Mouse (Mus musculus): Measurements from ENCODE around the gene Zc3h12a. TPM values are rescaled to one million over a fixed set of nuclear protein-coding genes. Genes with fewer than 3 reads are reported as not detected.

The Zc3h12a gene
- polyA plus RNA-seq, 1 experiment from 2014 or later: 1.3 TPM

GRCm38 (mm10) chr4:125115710-125116089 is 11.9 kb downstream of the Zc3h12a start:
- ATAC-seq (replicated peaks; ENCODE audit: low FRiP score) (no peak), DNase-seq (ENCODE audit: low spot score) (no peak)
- Histone ChIP-seq H3K9ac (ENCODE audit: low read depth, low read length) (no peak overlapping the region), H3K27me3 (replicated peaks; ENCODE audit: control insufficient read depth, insufficient read depth, low read length) (no peaks in the 10 kb centered on the region), H3K4me2 (no peak overlapping the region), H3K27ac (ENCODE audit: low read depth, low read length) (0 out of 2 replicates have a peak overlapping the region, but pooled peaks have one; percentile 15), H3K4me1 (replicated peaks; ENCODE audit: control insufficient read depth, insufficient read depth, low read length) (peaks cover 36% of the 10 kb centered on the region), H3K9me3 (ENCODE audit: control insufficient read depth, low read length) (no peaks in the 10 kb centered on the region), H3K4me3 (ENCODE audit: low read depth, low read length) (no peak overlapping the region), H3K36me3 (ENCODE audit: control insufficient read depth, insufficient read depth, low read length) (peaks cover under 1% of the 10 kb centered on the region; the same call in 1 of the 2 replicates)
- WGBS: 56% methylated on average over 6 of the region's 6 CpGs

- no peaks in the 10 kb centered on the region for H3K9me3 ChIP-seq (ENCODE audit: control insufficient read depth, low read length)
- no peaks in the 10 kb centered on the region; the same call in 1 of the 2 replicates for H3K36me3 ChIP-seq (ENCODE audit: control insufficient read depth, insufficient read depth, low read length)
- no peak for DNase-seq (ENCODE audit: low spot score)
- no peaks in the 10 kb centered on the region for H3K27me3 ChIP-seq (replicated peaks; ENCODE audit: control insufficient read depth, insufficient read depth, low read length)
- no peak overlapping the region for H3K4me2 ChIP-seq
- H3K4me3 ChIP-seq (ENCODE audit: low read depth, low read length): no peak overlapping the region
- H3K4me1 ChIP-seq (replicated peaks; ENCODE audit: control insufficient read depth, insufficient read depth, low read length): peaks cover 36% of the 10 kb centered on the region
- H3K27ac ChIP-seq (ENCODE audit: low read depth, low read length): no peak overlapping the region
- ATAC-seq (replicated peaks; ENCODE audit: low FRiP score): no peak
- WGBS: 69% methylated on average over 4 of the region's 4 CpGs
- H3K9ac ChIP-seq (ENCODE audit: low read depth, low read length): no peak overlapping the region
These were observed 12.6 kb downstream of the Zc3h12a start for GRCm38 (mm10) chr4:125115081-125115480.

DNA sequence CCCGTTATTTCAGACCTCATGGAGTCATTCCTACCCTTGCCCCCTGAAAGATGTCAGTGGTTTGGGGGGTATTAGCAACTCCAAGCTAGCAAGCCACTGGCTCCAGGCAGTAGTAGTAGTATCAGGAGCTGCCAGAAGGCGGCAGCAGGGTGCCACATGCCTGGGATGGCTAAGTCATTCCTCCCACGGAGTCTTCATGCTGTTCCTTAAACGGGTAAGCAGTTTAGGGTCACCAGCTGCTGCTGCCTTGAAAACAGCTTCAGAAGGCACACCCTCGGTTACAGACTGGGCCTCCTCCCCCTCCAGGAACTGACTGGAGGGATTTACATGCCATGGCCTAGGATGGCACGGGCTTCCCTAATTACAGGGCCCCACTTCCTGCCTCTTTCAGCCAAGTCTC is 13.0 kb downstream of the Zc3h12a start:
- H3K4me2 ChIP-seq: no peak overlapping the region
- no peak overlapping the region for H3K27ac ChIP-seq (ENCODE audit: low read depth, low read length)
- DNase-seq (ENCODE audit: low spot score) (peak; percentile 68), ATAC-seq (replicated peaks; ENCODE audit: low FRiP score) (peak; percentile 40)
- H3K4me3 ChIP-seq (ENCODE audit: low read depth, low read length): no peak overlapping the region
- H3K9ac ChIP-seq (ENCODE audit: low read depth, low read length): no peak overlapping the region
- H3K4me1 ChIP-seq (replicated peaks; ENCODE audit: control insufficient read depth, insufficient read depth, low read length): peaks cover 36% of the 10 kb centered on the region
- no peaks in the 10 kb centered on the region; the same call in 1 of the 2 replicates for H3K36me3 ChIP-seq (ENCODE audit: control insufficient read depth, insufficient read depth, low read length)
- H3K27me3 ChIP-seq (replicated peaks; ENCODE audit: control insufficient read depth, insufficient read depth, low read length): no peaks in the 10 kb centered on the region
- 7% methylated on average over 6 of the region's 6 CpGs for WGBS
- no peaks in the 10 kb centered on the region for H3K9me3 ChIP-seq (ENCODE audit: control insufficient read depth, low read length)

GRCm38 (mm10) chr4:125105354-125105753 is 22.3 kb downstream of the Zc3h12a start:
- Histone ChIP-seq H3K4me3 (ENCODE audit: low read depth, low read length) (no peak overlapping the region), H3K36me3 (ENCODE audit: control insufficient read depth, insufficient read depth, low read length) (peaks cover 10% of the 10 kb centered on the region; the same call in 1 of the 2 replicates), H3K27me3 (replicated peaks; ENCODE audit: control insufficient read depth, insufficient read depth, low read length) (no peaks in the 10 kb centered on the region), H3K9me3 (ENCODE audit: control insufficient read depth, low read length) (no peaks in the 10 kb centered on the region), H3K27ac (ENCODE audit: low read depth, low read length) (no peak overlapping the region), H3K4me2 (no peak overlapping the region), H3K9ac (ENCODE audit: low read depth, low read length) (no peak overlapping the region), H3K4me1 (replicated peaks; ENCODE audit: control insufficient read depth, insufficient read depth, low read length) (no peaks in the 10 kb centered on the region)
- DNase-seq (ENCODE audit: low spot score) (no peak), ATAC-seq (replicated peaks; ENCODE audit: low FRiP score) (no peak)
- 89% methylated on average over 9 of the region's 9 CpGs for WGBS

DNA sequence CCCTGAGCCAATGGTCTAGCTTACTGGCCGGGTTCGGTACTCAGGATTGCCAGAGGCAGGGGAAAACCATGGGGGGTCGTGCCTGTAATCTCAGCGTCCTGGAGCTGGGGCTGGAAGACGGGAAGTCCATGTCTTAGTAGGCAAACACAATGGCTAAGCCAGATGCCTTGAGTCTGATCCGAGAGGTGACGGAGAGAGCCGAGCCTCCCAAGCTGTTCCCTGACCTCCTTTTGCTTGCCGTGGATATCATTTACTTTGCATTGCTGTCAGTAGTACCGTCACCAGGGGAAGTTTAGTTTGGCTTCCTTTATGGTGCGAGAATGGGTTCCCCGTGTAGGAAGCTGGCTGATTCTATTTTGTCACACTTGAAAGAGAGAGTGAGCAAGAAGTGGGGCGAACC is 26.3 kb downstream of the Zc3h12a start:
- no peaks in the 10 kb centered on the region for H3K9me3 ChIP-seq (ENCODE audit: control insufficient read depth, low read length)
- no peak for DNase-seq (ENCODE audit: low spot score)
- no peak overlapping the region for H3K4me2 ChIP-seq
- no peak overlapping the region for H3K9ac ChIP-seq (ENCODE audit: low read depth, low read length)
- no peak overlapping the region for H3K4me3 ChIP-seq (ENCODE audit: low read depth, low read length)
- 83% methylated on average over 13 of the region's 13 CpGs for WGBS
- no peak overlapping the region for H3K27ac ChIP-seq (ENCODE audit: low read depth, low read length)
- H3K27me3 ChIP-seq (replicated peaks; ENCODE audit: control insufficient read depth, insufficient read depth, low read length): no peaks in the 10 kb centered on the region
- ATAC-seq (replicated peaks; ENCODE audit: low FRiP score): no peak
- H3K4me1 ChIP-seq (replicated peaks; ENCODE audit: control insufficient read depth, insufficient read depth, low read length): no peaks in the 10 kb centered on the region
- peaks cover 10% of the 10 kb centered on the region; the same call in 1 of the 2 replicates for H3K36me3 ChIP-seq (ENCODE audit: control insufficient read depth, insufficient read depth, low read length)

DNA sequence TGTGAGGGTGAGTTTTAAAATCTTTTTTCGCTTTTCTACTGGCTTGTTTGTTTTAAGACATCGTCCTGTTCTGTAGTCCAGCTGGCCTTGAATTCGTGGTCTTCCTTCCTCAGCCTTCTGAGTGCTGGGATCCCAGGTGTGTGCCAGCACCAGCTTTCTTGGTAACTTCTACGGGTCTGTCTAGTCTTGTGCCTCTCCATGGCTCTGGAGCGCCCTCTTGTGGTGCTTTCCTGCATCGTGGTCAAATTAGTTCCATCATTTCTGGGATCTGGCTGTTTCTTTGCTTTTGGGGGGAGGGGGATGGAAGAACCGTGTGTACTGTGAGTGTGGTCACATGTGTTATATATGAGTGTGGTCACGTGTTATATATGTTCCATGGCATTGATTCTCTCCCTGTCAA is 28.2 kb downstream of the Zc3h12a start:
- H3K27ac ChIP-seq (ENCODE audit: low read depth, low read length): no peak overlapping the region
- no peak overlapping the region for H3K9ac ChIP-seq (ENCODE audit: low read depth, low read length)
- no peak overlapping the region for H3K4me3 ChIP-seq (ENCODE audit: low read depth, low read length)
- H3K9me3 ChIP-seq (ENCODE audit: control insufficient read depth, low read length): no peaks in the 10 kb centered on the region
- no peaks in the 10 kb centered on the region for H3K4me1 ChIP-seq (replicated peaks; ENCODE audit: control insufficient read depth, insufficient read depth, low read length)
- 8% methylated on average over 8 of the region's 8 CpGs for WGBS
- DNase-seq (ENCODE audit: low spot score): peak; percentile 77
- H3K36me3 ChIP-seq (ENCODE audit: control insufficient read depth, insufficient read depth, low read length): peaks cover 4% of the 10 kb centered on the region; the same call in 1 of the 2 replicates
- H3K27me3 ChIP-seq (replicated peaks; ENCODE audit: control insufficient read depth, insufficient read depth, low read length): no peaks in the 10 kb centered on the region
- peak; percentile 65 for ATAC-seq (replicated peaks; ENCODE audit: low FRiP score)
- no peak overlapping the region for H3K4me2 ChIP-seq

DNA sequence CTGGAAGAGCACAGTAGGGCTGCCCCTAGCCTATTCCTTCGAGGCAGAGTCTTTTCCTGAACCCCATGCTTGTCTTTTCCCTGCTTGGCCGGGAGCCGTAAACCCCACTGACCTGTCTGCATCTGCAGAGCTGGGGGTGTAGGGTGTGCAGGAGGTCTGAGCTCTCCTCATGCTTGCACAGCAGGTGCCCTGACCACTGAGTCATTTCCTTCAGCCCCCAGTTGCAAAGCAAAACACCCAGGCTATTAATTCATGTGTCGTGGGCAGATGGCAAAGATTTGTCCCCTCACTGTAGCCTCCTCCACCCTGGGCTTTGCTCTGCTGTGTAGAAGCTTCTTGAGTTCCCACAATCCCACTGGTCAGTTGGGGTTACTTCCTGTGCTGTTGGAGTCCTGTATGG is 30.2 kb downstream of the Zc3h12a start:
- no peak overlapping the region for H3K27ac ChIP-seq (ENCODE audit: low read depth, low read length)
- WGBS: 88% methylated on average over 4 of the region's 4 CpGs
- no peaks in the 10 kb centered on the region for H3K9me3 ChIP-seq (ENCODE audit: control insufficient read depth, low read length)
- no peak for DNase-seq (ENCODE audit: low spot score)
- H3K4me2 ChIP-seq: no peak overlapping the region
- no peak overlapping the region for H3K4me3 ChIP-seq (ENCODE audit: low read depth, low read length)
- H3K27me3 ChIP-seq (replicated peaks; ENCODE audit: control insufficient read depth, insufficient read depth, low read length): no peaks in the 10 kb centered on the region
- no peaks in the 10 kb centered on the region for H3K4me1 ChIP-seq (replicated peaks; ENCODE audit: control insufficient read depth, insufficient read depth, low read length)
- no peak for ATAC-seq (replicated peaks; ENCODE audit: low FRiP score)
- no peak overlapping the region for H3K9ac ChIP-seq (ENCODE audit: low read depth, low read length)
- H3K36me3 ChIP-seq (ENCODE audit: control insufficient read depth, insufficient read depth, low read length): peaks cover 5% of the 10 kb centered on the region

- no peaks in the 10 kb centered on the region for H3K4me1 ChIP-seq (replicated peaks; ENCODE audit: control insufficient read depth, insufficient read depth, low read length)
- H3K4me2 ChIP-seq: no peak overlapping the region
- DNase-seq (ENCODE audit: low spot score): no peak
- no peak overlapping the region for H3K27ac ChIP-seq (ENCODE audit: low read depth, low read length)
- no peak overlapping the region for H3K4me3 ChIP-seq (ENCODE audit: low read depth, low read length)
- 94% methylated on average over 5 of the region's 5 CpGs for WGBS
- peaks cover 10% of the 10 kb centered on the region for H3K36me3 ChIP-seq (ENCODE audit: control insufficient read depth, insufficient read depth, low read length)
- no peak for ATAC-seq (replicated peaks; ENCODE audit: low FRiP score)
- no peaks in the 10 kb centered on the region for H3K9me3 ChIP-seq (ENCODE audit: control insufficient read depth, low read length)
- no peaks in the 10 kb centered on the region for H3K27me3 ChIP-seq (replicated peaks; ENCODE audit: control insufficient read depth, insufficient read depth, low read length)
- no peak overlapping the region for H3K9ac ChIP-seq (ENCODE audit: low read depth, low read length)
These were observed 31.6 kb downstream of the Zc3h12a start for GRCm38 (mm10) chr4:125096066-125096465.

- H3K4me3 ChIP-seq (ENCODE audit: low read depth, low read length): no peak overlapping the region
- DNase-seq (ENCODE audit: low spot score) (no peak), ATAC-seq (replicated peaks; ENCODE audit: low FRiP score) (no peak)
- WGBS: 79% methylated on average over 5 of the region's 5 CpGs
- no peaks in the 10 kb centered on the region for H3K27me3 ChIP-seq (replicated peaks; ENCODE audit: control insufficient read depth, insufficient read depth, low read length)
- no peaks in the 10 kb centered on the region for H3K9me3 ChIP-seq (ENCODE audit: control insufficient read depth, low read length)
- peaks cover 25% of the 10 kb centered on the region for H3K36me3 ChIP-seq (ENCODE audit: control insufficient read depth, insufficient read depth, low read length)
- H3K9ac ChIP-seq (ENCODE audit: low read depth, low read length): no peak overlapping the region
- H3K4me2 ChIP-seq: no peak overlapping the region
- H3K4me1 ChIP-seq (replicated peaks; ENCODE audit: control insufficient read depth, insufficient read depth, low read length): no peaks in the 10 kb centered on the region
- H3K27ac ChIP-seq (ENCODE audit: low read depth, low read length): no peak overlapping the region
These were observed 34.6 kb downstream of the Zc3h12a start for GRCm38 (mm10) chr4:125093031-125093430.

Data from liver, embryonic 11.5 days (tissue).